Mouse (Mus musculus): ENCODE measurements at regions not wholly inside any gene's neighbourhood (a gene's known extent, or its start where the extent isn't known, plus 50 kb on each side); places are given as distances from the start of the nearest gene placed in this dataset.

DNA sequence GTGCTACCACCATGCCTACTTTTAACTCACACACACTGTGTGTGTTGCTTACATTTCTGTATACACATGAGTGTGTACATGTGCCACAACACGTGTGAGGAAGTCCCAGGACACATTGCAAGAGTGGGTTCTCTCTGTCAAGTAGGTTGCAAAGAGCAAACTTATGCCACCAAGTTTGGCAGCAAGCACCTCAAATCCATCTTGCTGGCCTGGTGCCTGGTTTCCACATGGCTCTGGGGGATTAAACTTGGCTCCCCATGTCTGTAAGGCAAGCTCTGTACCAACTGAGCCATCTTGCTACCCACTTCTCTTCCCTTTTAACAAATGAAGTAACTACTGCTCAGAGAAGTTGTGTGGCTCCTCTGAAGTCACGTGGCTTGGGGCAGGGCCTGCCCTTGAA lies 145.3 kb upstream of the Sdk2 start:
- TF ChIP-seq CTCF (IDR thresholded peaks at IDR 0.05) (no peak), POLR2A (IDR thresholded peaks at IDR 0.05; ENCODE audit: insufficient read depth, low read depth, low read length) (no peak), EP300 (IDR thresholded peaks at IDR 0.05; ENCODE audit: insufficient read depth, low read depth, low read length) (no peak)

Measured in heart, adult 2 months (tissue).